Mouse (Mus musculus) heart, postnatal 0 days (tissue): ENCODE measurements around the gene C2cd2. TPM values are rescaled to one million over a fixed set of nuclear protein-coding genes. Genes with fewer than 3 reads are reported as not detected.

ENCODE experiments used
- ATAC-seq: fragments of 200-750 bp; cut with Nextera tagmentation; 2 replicates; pipeline ENCODE4 v1.8.0; 2017; ENCODE audit warnings: low read depth, moderate number of reproducible peaks, moderate library complexity; ENCODE audit not compliant: insufficient read depth
- DNase-seq: peaks from one replicate; pipeline ENCODE4 v3.0.0-alpha.2; 2016; ENCODE audit warnings: low spot score
- H3K27ac ChIP-seq: fragments of 300-500 bp; sonication (generic); 2 replicates; pipeline ENCODE4 v1.5.1; 2014; ENCODE audit warnings: low read depth, mild to moderate bottlenecking
- H3K27me3 ChIP-seq: fragments of 300-500 bp; sonication (generic); 2 replicates; pipeline ENCODE4 v1.6.1; 2014; ENCODE audit warnings: low read length, mixed read lengths; ENCODE audit not compliant: control insufficient read depth, insufficient read depth
- H3K36me3 ChIP-seq: fragments of 300-500 bp; sonication (generic); replicated peaks from 2 replicates; pipeline ENCODE4 v1.6.1; 2014; ENCODE audit warnings: low read length, mixed read lengths; ENCODE audit not compliant: control insufficient read depth, insufficient read depth
- H3K4me1 ChIP-seq: fragments of 300-500 bp; sonication (generic); 2 replicates; pipeline ENCODE4 v1.6.1; 2014; ENCODE audit warnings: antibody characterized with exemption; ENCODE audit not compliant: control insufficient read depth, insufficient read depth
- H3K4me2 ChIP-seq: fragments of 300-500 bp; sonication (generic); 2 replicates; pipeline ENCODE4 v1.6.1; 2014; ENCODE audit warnings: low read depth, mild to moderate bottlenecking, low read length, moderate library complexity
- H3K4me3 ChIP-seq: fragments of 300-500 bp; sonication (generic); 2 replicates; pipeline ENCODE4 v1.5.1; 2014; ENCODE audit warnings: low read depth, low read length
- H3K9ac ChIP-seq: fragments of 300-500 bp; sonication (generic); replicated peaks from 2 replicates; pipeline ENCODE4 v1.6.1; 2014; ENCODE audit warnings: low read depth, low read length, mixed read lengths
- H3K9me3 ChIP-seq: fragments of 300-500 bp; sonication (generic); replicated peaks from 2 replicates; pipeline ENCODE4 v1.6.1; 2016; ENCODE audit warnings: low read length; ENCODE audit not compliant: control insufficient read depth
- CTCF ChIP-seq: IDR thresholded peaks from 2 replicates; pipeline ENCODE4 v1.5.1; 2016; ENCODE audit warnings: antibody characterized with exemption, control low read depth, low read depth
- EP300 ChIP-seq: IDR thresholded peaks from 2 replicates; pipeline ENCODE4 v1.6.1; 2016; ENCODE audit warnings: antibody characterized with exemption, low read depth
- WGBS: fragments of 180-500 bp; shearing (Covaris S2); extraction: QIAGEN DNeasy Blood & Tissue Kit; methylation state at CpG from one replicate; pipeline ENCODE4 v1.1.7; 2014; 5-methylcytosine and 5-hydroxymethylcytosine counted together
- polyA plus RNA-seq: library from polyadenylated mRNA; unstranded; fragments of >200 nt; fragmentation: Nextera tagmentation; extraction: Ambion mirVana; gene quantifications from 2 replicates; pipeline ENCODE4 v1.2.1, GENCODE M21; 2015
- total RNA-seq: library from RNA; depleted of rRNA; stranded (reverse); fragments of >200 nt; gene quantifications from 2 replicates; pipeline ENCODE4 v1.2.3, GENCODE M21; 2014; ENCODE audit warnings: low replicate concordance

Gene C2cd2
- total and polyA plus RNA-seq, 2 experiments from 2014 or later: 9.2 to 12.7 TPM

GRCm38 (mm10) chr16:97856050-97856449 lies 106.3 kb downstream of the C2cd2 start:
- peaks cover 19% of the 10 kb centered on the region for H3K36me3 ChIP-seq
- no peak overlapping the region for H3K9ac ChIP-seq
- no peak overlapping the region for H3K4me3 ChIP-seq
- ATAC-seq: no peak
- no peak overlapping the region for H3K4me2 ChIP-seq
- H3K27me3 ChIP-seq: no peaks in the 10 kb centered on the region
- no peak overlapping the region for H3K27ac ChIP-seq
- DNase-seq: no peak
- peaks cover 6% of the 10 kb centered on the region; the same call in 1 of the 2 replicates for H3K4me1 ChIP-seq
- no peaks in the 10 kb centered on the region for H3K9me3 ChIP-seq
- TF ChIP-seq EP300 (no peak), CTCF (no peak)

- Histone ChIP-seq H3K36me3 (no peaks in the 10 kb centered on the region), H3K4me2 (peak within 1 kb of the TSS; percentile 87), H3K4me1 (peaks cover 28% of the 10 kb centered on the region), H3K27me3 (no peaks in the 10 kb centered on the region), H3K27ac (peak within 1 kb of the TSS; percentile 99), H3K9me3 (no peaks in the 10 kb centered on the region), H3K9ac (peak within 1 kb of the TSS; percentile 99), H3K4me3 (peak within 1 kb of the TSS; percentile 96)
- TF ChIP-seq EP300: no peak
- TF ChIP-seq CTCF: no peak
- DNase-seq: peak; percentile 82
- peak; percentile 82 for ATAC-seq
- under 1% methylated on average over 31 of the region's 31 CpGs for WGBS
These were observed 110.6 kb downstream of the C2cd2 start, which contains the start of gene Prdm15 for GRCm38 (mm10) chr16:97851741-97852319. Prdm15 (minus strand) TSS chr16:97851850.

DNA sequence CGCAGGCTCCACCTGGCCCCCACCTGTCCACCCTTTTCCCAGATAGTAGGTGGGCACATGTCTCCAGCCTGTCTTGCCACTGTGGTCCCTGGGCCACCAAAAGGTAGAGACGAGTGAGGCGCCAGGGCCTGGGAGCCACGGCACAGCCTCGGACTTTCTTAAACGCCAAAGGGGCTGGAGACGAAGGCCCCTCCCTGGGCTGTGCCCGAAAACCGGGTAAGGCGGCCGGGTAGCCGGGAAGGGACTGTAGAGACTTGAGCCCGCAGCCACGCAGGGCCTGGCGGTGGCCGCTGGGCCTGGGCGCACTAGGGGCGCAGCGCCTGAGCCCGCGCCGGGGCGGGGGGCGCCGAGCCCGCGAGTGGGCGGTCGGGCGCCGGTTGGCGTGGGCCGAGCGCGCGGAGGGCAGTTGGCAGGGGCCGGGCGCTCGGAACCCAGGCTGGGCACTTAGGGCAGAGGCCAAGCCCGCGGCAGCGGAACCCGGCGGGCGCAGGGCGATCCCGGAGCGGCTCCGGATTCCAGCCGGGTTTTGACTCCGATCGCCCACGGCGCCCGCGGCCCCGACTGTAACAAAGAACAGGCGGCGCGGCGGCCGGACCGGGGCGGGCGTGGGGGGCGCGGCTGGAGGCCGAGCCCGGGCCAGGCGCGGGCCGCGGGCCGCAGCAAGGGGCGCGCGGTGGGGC lies 111.2 kb downstream of the C2cd2 start:
- H3K9ac ChIP-seq: peak overlapping the region; percentile 99
- TF ChIP-seq CTCF: no peak
- TF ChIP-seq EP300: no peak
- under 1% methylated on average over 64 of the region's 77 CpGs for WGBS

DNA sequence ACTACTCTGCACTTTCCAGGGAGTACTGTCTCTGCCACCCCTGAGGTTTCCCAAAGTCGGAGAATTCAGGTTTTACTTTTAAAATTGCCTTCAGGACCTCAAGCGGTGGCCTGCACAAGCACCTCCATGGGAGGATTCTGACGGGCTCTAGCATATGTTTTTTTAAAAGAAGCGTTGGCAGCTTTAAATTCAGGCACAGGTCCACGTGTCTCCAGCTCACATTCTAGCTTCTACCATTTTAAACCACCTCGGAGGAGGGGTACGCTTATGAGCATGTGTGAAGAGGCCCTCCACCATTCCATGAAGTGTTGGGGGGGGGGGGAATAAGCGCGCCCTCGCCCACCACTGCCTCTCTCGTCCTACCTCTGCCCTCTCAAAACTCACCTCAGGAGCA lies 111.7 kb downstream of the C2cd2 start:
- peak; percentile 17 for ATAC-seq
- peak overlapping the region; percentile 99 for H3K27ac ChIP-seq
- peak overlapping the region; percentile 87 for H3K4me2 ChIP-seq
- H3K27me3 ChIP-seq: no peaks in the 10 kb centered on the region
- no peaks in the 10 kb centered on the region for H3K36me3 ChIP-seq
- DNase-seq: peak; percentile 23
- peak overlapping the region; percentile 99 for H3K9ac ChIP-seq
- 1% methylated on average over 11 of the region's 11 CpGs for WGBS
- no peaks in the 10 kb centered on the region for H3K9me3 ChIP-seq
- TF ChIP-seq EP300 (no peak), CTCF (no peak)
- peak overlapping the region; percentile 96 for H3K4me3 ChIP-seq
- H3K4me1 ChIP-seq: peaks cover 28% of the 10 kb centered on the region

More for the DNA sequence above, 111.2 kb downstream of the C2cd2 start:
- no peaks in the 10 kb centered on the region for H3K36me3 ChIP-seq
- peaks cover 28% of the 10 kb centered on the region for H3K4me1 ChIP-seq
- peak overlapping the region; percentile 96 for H3K4me3 ChIP-seq
- H3K9me3 ChIP-seq: no peaks in the 10 kb centered on the region
- peak overlapping the region; percentile 99 for H3K27ac ChIP-seq
- ATAC-seq (peak; percentile 94), DNase-seq (peak; percentile 89)
- peak overlapping the region; percentile 87 for H3K4me2 ChIP-seq
- no peaks in the 10 kb centered on the region for H3K27me3 ChIP-seq

GRCm38 (mm10) chr16:97848832-97849231 lies 113.6 kb downstream of the C2cd2 start:
- H3K36me3 ChIP-seq: no peaks in the 10 kb centered on the region
- TF ChIP-seq EP300 (no peak), CTCF (no peak)
- no peak overlapping the region for H3K4me2 ChIP-seq
- no peaks in the 10 kb centered on the region for H3K9me3 ChIP-seq
- DNase-seq (no peak), ATAC-seq (no peak)
- peak overlapping the region; percentile 30; the same call in 1 of the 2 replicates for H3K27ac ChIP-seq
- H3K4me3 ChIP-seq: no peak overlapping the region
- WGBS: 71% methylated on average over 6 of the region's 6 CpGs
- H3K27me3 ChIP-seq: no peaks in the 10 kb centered on the region
- peaks cover 34% of the 10 kb centered on the region for H3K4me1 ChIP-seq
- no peak overlapping the region for H3K9ac ChIP-seq
